Mouse (Mus musculus): ENCODE measurements around the gene Taok3.

DNA sequence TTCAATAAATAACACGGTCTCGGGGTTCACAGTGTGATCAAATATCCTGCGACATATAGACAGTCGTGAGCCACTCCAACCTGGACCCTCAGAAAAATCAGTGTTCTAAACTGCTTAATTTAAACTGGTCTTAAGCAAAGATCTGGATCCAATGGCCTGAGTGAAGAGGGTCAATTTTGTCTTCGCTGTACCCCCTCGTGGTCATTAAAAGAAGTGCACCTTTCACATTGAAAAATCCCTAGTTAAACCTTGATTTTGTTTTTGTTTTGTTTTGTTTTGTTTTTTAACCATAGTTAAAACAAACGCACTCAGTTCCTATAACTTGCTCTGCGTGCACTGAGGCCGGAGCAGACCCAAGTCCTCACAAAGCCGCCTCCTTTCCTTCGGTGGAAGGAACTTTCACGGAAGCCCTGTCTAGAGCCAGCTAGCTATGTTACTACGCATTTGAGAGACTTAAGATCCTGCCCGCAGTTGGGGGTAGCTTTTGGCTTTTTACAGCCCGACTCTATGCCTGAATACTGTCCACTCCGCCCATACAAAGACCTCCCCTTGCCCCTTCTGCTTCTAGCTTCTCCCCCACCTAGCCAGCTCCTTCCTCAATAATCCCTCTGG, 5.2 kb upstream of the Taok3 start:
- TF ChIP-seq CTCF (conservative IDR thresholded peaks at IDR 0.05 in 1 of 2, IDR thresholded peaks at IDR 0.05 in 1 of 2; ENCODE audit: low read depth in 2 of 2, low read length in 2 of 2), result peak; percentile 62 to 72
- TF ChIP-seq POLR2A (IDR thresholded peaks at IDR 0.05; ENCODE audit: low read depth, low read length), result no peak
- TF ChIP-seq MXI1 (IDR thresholded peaks at IDR 0.05; ENCODE audit: low read depth, low read length), result no peak
- 0 out of 2 replicates have a peak, but pooled peaks have one; percentile 9 for TF ChIP-seq SMC3 (IDR thresholded peaks at IDR 0.05; ENCODE audit: low read depth, low read length)
- TF ChIP-seq POLR2AphosphoS2 (IDR thresholded peaks at IDR 0.05; ENCODE audit: low read depth, low read length), result no peak
- no peak for TF ChIP-seq ETS1 (conservative IDR thresholded peaks at IDR 0.05; ENCODE audit: low read depth, low read length)
- TF ChIP-seq SIN3A (IDR thresholded peaks at IDR 0.05; ENCODE audit: low read length), result 0 out of 2 replicates have a peak, but pooled peaks have one; percentile 10
- TF ChIP-seq ZKSCAN1 (IDR thresholded peaks at IDR 0.05; ENCODE audit: borderline replicate concordance, low read depth, low read length), result no peak
- no peak for TF ChIP-seq USF1 (IDR thresholded peaks at IDR 0.05; ENCODE audit: low read depth, low read length)
- TF ChIP-seq BHLHE40 (IDR thresholded peaks at IDR 0.05; ENCODE audit: low read depth, low read length), result no peak
- TF ChIP-seq ZNF384 (IDR thresholded peaks at IDR 0.05; ENCODE audit: low read depth, low read length), result no peak
- TF ChIP-seq NRF1 (IDR thresholded peaks at IDR 0.05; ENCODE audit: low read depth, low read length), result no peak
- no peak for TF ChIP-seq MEF2A (IDR thresholded peaks at IDR 0.05; ENCODE audit: borderline replicate concordance, low read depth, low read length)
